Mouse (Mus musculus): ENCODE results near the gene Tuba8.

GRCm38 (mm10) chr6:121220181-121220580, 9.7 kb downstream of the Tuba8 start:
- TF ChIP-seq CTCF (IDR thresholded peaks at IDR 0.05; ENCODE audit: borderline replicate concordance, insufficient read depth, low read length) (no peak), POLR2A (IDR thresholded peaks at IDR 0.05; ENCODE audit: low read depth, low read length) (no peak)
